Mouse (Mus musculus) intestine, embryonic 15.5 days (tissue): Measurements from ENCODE around the gene Trappc6a. TPM values are rescaled to one million over a fixed set of nuclear protein-coding genes. Genes with fewer than 3 reads are reported as not detected.
A peak's percentile ranks its signal among the peaks of the same experiment; 100 is the strongest.

Experiments used
- ATAC-seq: fragments of 200-750 bp; cut with Nextera tagmentation; 2 replicates; pipeline ENCODE4 v1.8.0; 2017; ENCODE audit warnings: moderate TSS enrichment, moderate library complexity
- H3K27ac ChIP-seq: fragments of 300-500 bp; sonication (generic); 2 replicates; pipeline ENCODE4 v1.5.1; 2015; ENCODE audit warnings: mild to moderate bottlenecking, inconsistent platforms
- H3K27me3 ChIP-seq: fragments of 300-500 bp; sonication (generic); replicated peaks from 2 replicates; pipeline ENCODE4 v1.6.1; 2015; ENCODE audit warnings: inconsistent platforms
- H3K36me3 ChIP-seq: fragments of 300-500 bp; sonication (generic); 2 replicates; pipeline ENCODE4 v1.6.1; 2015; ENCODE audit warnings: inconsistent platforms
- H3K4me1 ChIP-seq: fragments of 300-500 bp; sonication (generic); replicated peaks from 2 replicates; pipeline ENCODE4 v1.6.1; 2015; ENCODE audit warnings: inconsistent platforms
- H3K4me2 ChIP-seq: fragments of 300-500 bp; sonication (generic); replicated peaks from 2 replicates; pipeline ENCODE4 v1.6.1; 2015; ENCODE audit warnings: mild to moderate bottlenecking, inconsistent platforms
- H3K4me3 ChIP-seq: fragments of 300-500 bp; sonication (generic); replicated peaks from 2 replicates; pipeline ENCODE4 v1.5.1; 2015; ENCODE audit warnings: inconsistent platforms
- H3K9ac ChIP-seq: fragments of 300-500 bp; sonication (generic); 2 replicates; pipeline ENCODE4 v1.6.1; 2015; ENCODE audit warnings: inconsistent platforms
- H3K9me3 ChIP-seq: fragments of 300-500 bp; sonication (generic); 2 replicates; pipeline ENCODE4 v1.6.1; 2016; ENCODE audit warnings: inconsistent platforms
- WGBS: fragments of 180-500 bp; shearing (Covaris S2); methylation state at CpG from one replicate; pipeline ENCODE4 v1.1.7; 2015; 5-methylcytosine and 5-hydroxymethylcytosine counted together
- polyA plus RNA-seq: library from polyadenylated mRNA; unstranded; fragments of >200 nt; fragmentation: Nextera tagmentation; extraction: Ambion mirVana; gene quantifications from 2 replicates; pipeline ENCODE4 v1.2.1, GENCODE M21; 2015

The Trappc6a gene
- polyA plus RNA-seq, 1 experiment from 2014 or later, result 124 TPM

- H3K9me3 ChIP-seq, result no peaks in the 10 kb centered on the region
- H3K27me3 ChIP-seq, result peaks cover 21% of the 10 kb centered on the region
- no peaks in the 10 kb centered on the region for H3K36me3 ChIP-seq
- peaks cover 8% of the 10 kb centered on the region for H3K4me1 ChIP-seq
- ATAC-seq, result no peak
- no peak overlapping the region for H3K4me2 ChIP-seq
- 81% methylated on average over 25 of the region's 25 CpGs for WGBS
- no peak overlapping the region for H3K9ac ChIP-seq
- H3K27ac ChIP-seq, result no peak overlapping the region
- no peak overlapping the region for H3K4me3 ChIP-seq
These were observed 13.3 kb upstream of the Trappc6a start for GRCm38 (mm10) chr7:19494751-19495474.

DNA sequence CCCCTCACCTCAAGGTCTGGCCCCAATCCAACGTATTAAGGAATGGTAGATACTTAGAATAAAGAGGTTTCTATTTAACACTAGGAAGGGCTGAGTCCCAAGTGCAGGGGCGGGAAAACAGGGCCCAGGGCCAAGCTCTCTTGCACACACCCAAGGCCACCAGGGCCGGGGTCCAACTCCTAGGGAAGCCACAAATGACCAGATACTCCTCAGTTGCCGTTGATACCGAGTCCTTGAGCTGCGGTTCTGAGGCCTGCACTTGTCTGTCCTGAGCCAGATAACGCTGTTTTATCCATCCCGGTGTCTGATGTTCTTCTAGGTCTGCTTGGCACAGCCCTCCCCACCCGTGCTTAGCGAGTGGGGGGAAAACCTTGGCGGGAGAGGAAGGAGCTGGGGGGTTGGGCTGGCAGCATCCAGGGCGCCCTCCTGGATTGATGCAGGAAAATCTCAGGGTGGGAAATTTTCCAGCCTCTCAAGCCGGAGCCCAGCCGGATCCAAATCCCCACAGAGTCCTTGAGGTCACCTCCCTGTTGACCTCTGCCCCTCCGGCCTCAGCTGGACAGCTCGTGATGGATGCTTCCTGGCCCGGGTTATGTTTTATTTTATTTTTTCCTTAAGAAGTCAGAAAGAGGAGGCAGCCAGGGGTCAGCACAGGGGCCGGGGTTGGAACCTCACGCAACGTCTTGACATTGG lies 12.5 kb upstream of the Trappc6a start:
- Histone ChIP-seq H3K9ac (no peak overlapping the region), H3K9me3 (no peaks in the 10 kb centered on the region), H3K27me3 (peaks cover 17% of the 10 kb centered on the region), H3K4me3 (no peak overlapping the region), H3K4me2 (no peak overlapping the region), H3K4me1 (peaks cover 8% of the 10 kb centered on the region), H3K36me3 (no peaks in the 10 kb centered on the region), H3K27ac (no peak overlapping the region)
- no peak for ATAC-seq
- WGBS, result 55% methylated on average over 20 of the region's 20 CpGs

DNA sequence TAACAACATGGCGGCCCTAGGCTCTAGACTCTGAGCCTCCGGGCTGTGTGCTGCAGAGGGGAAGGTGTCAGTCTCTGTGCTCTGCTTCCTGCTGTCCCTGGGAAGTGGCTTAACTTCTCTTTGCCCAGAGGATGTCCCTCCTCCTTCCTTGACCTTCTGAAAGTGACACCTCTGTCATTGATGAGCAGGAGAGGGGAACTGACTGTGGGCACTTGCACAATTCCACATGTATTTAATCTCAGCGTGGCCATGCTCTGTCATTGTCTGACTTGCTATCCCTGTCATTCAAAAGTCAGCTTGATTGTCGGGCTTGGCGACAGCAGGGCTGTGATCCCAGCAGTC lies 12.0 kb upstream of the Trappc6a start:
- H3K4me1 ChIP-seq, result peaks cover 8% of the 10 kb centered on the region
- 77% methylated on average over 5 of the region's 5 CpGs for WGBS
- H3K27me3 ChIP-seq, result peaks cover 11% of the 10 kb centered on the region
- H3K4me3 ChIP-seq, result no peak overlapping the region
- H3K4me2 ChIP-seq, result no peak overlapping the region
- ATAC-seq, result no peak
- no peak overlapping the region for H3K9ac ChIP-seq
- H3K36me3 ChIP-seq, result no peaks in the 10 kb centered on the region
- H3K9me3 ChIP-seq, result no peaks in the 10 kb centered on the region
- H3K27ac ChIP-seq, result no peak overlapping the region

GRCm38 (mm10) chr7:19498326-19498725 lies 9.9 kb upstream of the Trappc6a start:
- Histone ChIP-seq H3K9me3 (no peaks in the 10 kb centered on the region), H3K36me3 (no peaks in the 10 kb centered on the region), H3K4me2 (no peak overlapping the region), H3K9ac (no peak overlapping the region), H3K27ac (no peak overlapping the region), H3K27me3 (no peaks in the 10 kb centered on the region; the same call in 1 of the 2 replicates), H3K4me1 (0 out of 2 replicates have a peak, but pooled peaks cover 2% of the 10 kb centered on the region), H3K4me3 (no peak overlapping the region)
- ATAC-seq, result no peak
- 63% methylated on average over 4 of the region's 4 CpGs for WGBS

DNA sequence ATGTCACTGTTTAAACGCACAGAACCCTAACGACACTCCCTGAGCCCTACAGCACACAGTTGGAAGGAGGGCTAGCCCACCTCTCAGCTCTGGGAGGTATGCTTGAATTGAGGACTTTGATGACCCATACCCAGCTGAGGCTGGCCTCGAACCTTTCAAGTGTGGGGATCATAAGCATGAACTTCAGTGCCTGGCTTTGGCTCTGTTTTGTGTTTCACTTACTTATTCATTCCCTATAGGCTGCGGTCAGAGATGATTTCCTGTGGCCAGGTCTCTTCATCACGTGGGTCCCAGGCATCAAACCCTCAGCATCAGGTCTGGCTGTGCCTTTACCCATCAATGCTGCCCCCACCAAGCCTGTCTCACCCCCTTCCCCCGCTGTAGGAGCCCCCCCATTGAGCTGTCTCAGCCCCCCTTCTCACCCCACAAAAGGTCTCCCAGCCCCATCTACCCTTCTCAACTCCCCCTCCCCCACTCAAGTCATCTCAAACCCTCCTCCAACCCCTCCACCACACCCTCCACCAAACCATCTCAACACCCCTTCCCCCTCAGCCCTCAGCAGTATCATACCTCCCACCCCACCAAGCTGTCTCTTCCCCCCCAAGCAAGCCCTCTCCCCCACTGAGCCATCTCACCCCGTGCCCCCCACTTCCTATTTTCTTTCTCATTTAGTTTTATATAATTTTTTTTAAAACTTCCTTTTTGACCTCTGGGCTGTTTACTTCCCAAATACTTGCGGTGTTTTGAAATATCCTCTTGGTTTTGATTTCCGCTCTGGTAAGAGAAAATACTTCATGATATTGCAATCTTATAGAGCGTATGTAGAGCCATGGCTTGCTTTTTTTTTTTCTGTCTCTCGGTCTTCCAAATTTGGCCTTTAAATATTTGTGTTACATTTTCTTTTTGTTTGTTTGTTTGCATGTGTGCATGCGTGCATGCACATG lies 7.5 kb upstream of the Trappc6a start:
- ATAC-seq, result no peak
- no peaks in the 10 kb centered on the region for H3K27me3 ChIP-seq
- H3K27ac ChIP-seq, result no peak overlapping the region
- H3K4me1 ChIP-seq, result 0 out of 2 replicates have a peak, but pooled peaks cover 2% of the 10 kb centered on the region
- no peak overlapping the region for H3K9ac ChIP-seq
- H3K4me3 ChIP-seq, result no peak overlapping the region
- H3K36me3 ChIP-seq, result no peaks in the 10 kb centered on the region
- no peaks in the 10 kb centered on the region for H3K9me3 ChIP-seq
- H3K4me2 ChIP-seq, result no peak overlapping the region
- WGBS, result 67% methylated on average over 12 of the region's 12 CpGs

DNA sequence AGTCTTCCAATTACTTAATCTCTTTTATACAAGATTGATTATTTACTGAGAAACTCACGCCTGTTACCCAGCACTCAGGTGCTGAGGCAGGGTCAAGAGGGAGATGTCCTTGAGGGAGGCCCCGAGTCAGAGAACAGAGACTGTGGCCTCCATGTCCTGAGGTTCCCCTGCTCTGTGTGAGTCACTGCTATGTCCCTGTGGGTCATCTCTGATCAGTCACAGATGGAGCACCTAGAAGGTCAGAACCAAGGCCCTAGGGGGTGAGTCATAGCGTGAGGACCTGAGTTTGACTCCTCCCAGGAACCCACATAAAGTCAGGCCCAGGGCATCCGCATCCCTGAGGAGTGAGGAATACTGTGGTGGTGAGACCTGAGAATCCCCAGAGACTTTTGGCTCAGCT lies 6.5 kb upstream of the Trappc6a start:
- no peaks in the 10 kb centered on the region for H3K9me3 ChIP-seq
- H3K27me3 ChIP-seq, result no peaks in the 10 kb centered on the region
- peaks cover 3% of the 10 kb centered on the region; the same call in 1 of the 2 replicates for H3K4me1 ChIP-seq
- H3K9ac ChIP-seq, result no peak overlapping the region
- H3K4me2 ChIP-seq, result no peak overlapping the region
- ATAC-seq, result no peak
- H3K36me3 ChIP-seq, result no peaks in the 10 kb centered on the region
- WGBS, result 78% methylated on average over 4 of the region's 4 CpGs
- no peak overlapping the region for H3K27ac ChIP-seq
- no peak overlapping the region for H3K4me3 ChIP-seq

DNA sequence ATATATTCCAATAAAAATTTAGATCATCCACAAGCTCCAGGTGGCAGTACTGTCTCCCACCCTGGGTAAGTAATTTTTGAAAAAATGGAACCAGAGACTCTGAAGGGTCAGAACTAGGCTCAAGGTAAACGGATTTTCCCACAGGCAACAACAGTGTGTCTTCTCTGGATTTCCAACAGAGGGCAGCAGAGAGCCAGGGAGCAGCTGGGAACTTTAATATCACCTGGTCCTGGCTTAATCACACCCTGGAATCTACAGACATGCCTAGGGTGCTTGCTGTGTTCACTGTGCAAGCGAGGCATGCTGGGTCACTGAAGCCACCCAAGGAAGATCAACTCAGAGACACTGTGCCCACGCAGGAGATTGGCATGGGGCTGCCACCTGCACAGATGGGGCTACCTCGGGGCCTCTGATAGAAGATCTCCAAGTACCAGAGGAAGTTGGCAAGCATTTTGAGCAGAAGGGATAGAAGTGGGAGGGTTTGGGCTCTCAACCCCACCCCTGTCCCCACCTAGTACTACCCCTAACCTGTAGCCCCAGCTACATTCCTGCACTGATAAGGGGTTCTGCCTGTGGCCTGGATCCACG lies 4.6 kb upstream of the Trappc6a start:
- H3K4me3 ChIP-seq, result no peak overlapping the region
- H3K4me1 ChIP-seq, result peaks cover 14% of the 10 kb centered on the region; the same call in 1 of the 2 replicates
- ATAC-seq, result 0 out of 2 replicates have a peak, but pooled peaks have one; percentile 3
- no peak overlapping the region for H3K27ac ChIP-seq
- H3K4me2 ChIP-seq, result no peak overlapping the region
- WGBS, result 28% methylated on average over 5 of the region's 5 CpGs
- H3K9ac ChIP-seq, result no peak overlapping the region
- H3K27me3 ChIP-seq, result no peaks in the 10 kb centered on the region
- H3K36me3 ChIP-seq, result no peaks in the 10 kb centered on the region
- no peaks in the 10 kb centered on the region for H3K9me3 ChIP-seq

- H3K4me1 ChIP-seq, result peaks cover 17% of the 10 kb centered on the region
- 39% methylated on average over 6 of the region's 6 CpGs for WGBS
- ATAC-seq, result no peak
- no peaks in the 10 kb centered on the region for H3K27me3 ChIP-seq
- H3K9ac ChIP-seq, result no peak overlapping the region
- no peak overlapping the region for H3K27ac ChIP-seq
- no peaks in the 10 kb centered on the region for H3K9me3 ChIP-seq
- H3K36me3 ChIP-seq, result no peaks in the 10 kb centered on the region
- peak overlapping the region; percentile 89 for H3K4me3 ChIP-seq
- H3K4me2 ChIP-seq, result peak overlapping the region; percentile 97
These were observed 1.9 kb upstream of the Trappc6a start for GRCm38 (mm10) chr7:19506326-19506725.

GRCm38 (mm10) chr7:19506969-19507611 lies 1.1 kb upstream of the Trappc6a start:
- 2% methylated on average over 68 of the region's 71 CpGs for WGBS
- Histone ChIP-seq H3K36me3 (no peaks in the 10 kb centered on the region), H3K27ac (peak overlapping the region; percentile 17; the same call in 1 of the 2 replicates), H3K4me3 (peak overlapping the region; percentile 89), H3K27me3 (no peaks in the 10 kb centered on the region), H3K4me1 (peaks cover 17% of the 10 kb centered on the region), H3K9ac (peak overlapping the region; percentile 65), H3K9me3 (no peaks in the 10 kb centered on the region), H3K4me2 (peak overlapping the region; percentile 97)
- no peak for ATAC-seq

DNA sequence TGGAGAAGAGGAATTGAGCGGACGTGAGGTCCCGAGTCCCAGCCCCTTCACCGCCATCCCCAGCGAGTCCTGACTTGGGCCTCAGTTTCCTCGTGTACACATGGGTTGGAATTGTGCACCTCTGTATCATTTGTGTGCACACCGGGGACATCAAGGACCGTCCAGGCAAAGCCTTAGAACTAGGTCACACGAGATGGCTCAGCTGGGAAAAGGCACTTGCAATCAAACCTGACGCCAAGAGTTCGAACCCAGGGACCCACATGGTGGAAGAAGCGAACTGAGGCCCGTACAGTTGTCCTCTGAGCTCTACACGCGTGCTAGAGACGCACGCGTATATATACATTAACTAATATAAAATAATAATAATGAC lies 598 bp upstream of the Trappc6a start:
- peak overlapping the region; percentile 97 for H3K4me2 ChIP-seq
- peak overlapping the region; percentile 89 for H3K4me3 ChIP-seq
- 4% methylated on average over 18 of the region's 18 CpGs for WGBS
- H3K36me3 ChIP-seq, result no peaks in the 10 kb centered on the region
- no peaks in the 10 kb centered on the region for H3K9me3 ChIP-seq
- peak overlapping the region; percentile 65 for H3K9ac ChIP-seq
- ATAC-seq, result no peak
- peaks cover 17% of the 10 kb centered on the region for H3K4me1 ChIP-seq
- peak overlapping the region; percentile 17; the same call in 1 of the 2 replicates for H3K27ac ChIP-seq
- H3K27me3 ChIP-seq, result no peaks in the 10 kb centered on the region

- Histone ChIP-seq H3K27ac (no peak overlapping the region; the same call in 1 of the 2 replicates), H3K4me1 (peaks cover 17% of the 10 kb centered on the region), H3K36me3 (no peaks in the 10 kb centered on the region), H3K9me3 (no peaks in the 10 kb centered on the region), H3K4me2 (peak overlapping the region; percentile 97), H3K4me3 (peak overlapping the region; percentile 89), H3K27me3 (no peaks in the 10 kb centered on the region), H3K9ac (peak overlapping the region; percentile 90)
- 6% methylated on average over 15 of the region's 15 CpGs for WGBS
- ATAC-seq, result peak; percentile 31
These were observed 851 bp downstream of the Trappc6a start for GRCm38 (mm10) chr7:19508924-19509568.
